Mouse (Mus musculus) stomach, embryonic 15.5 days (tissue): ENCODE results near the gene Aoc1. TPM values are rescaled to one million over a fixed set of nuclear protein-coding genes. Genes with fewer than 3 reads are reported as not detected.
"Not testable (repeated sequence)": the region's sequence is repeated elsewhere in the genome, so short reads cannot be mapped to it uniquely, and the experiment has no call there.

ENCODE experiments used
- ATAC-seq: fragments of 200-750 bp; cut with Nextera tagmentation; 2 replicates; pipeline ENCODE4 v1.8.0; 2017; ENCODE audit warnings: low read depth, moderate number of reproducible peaks, moderate TSS enrichment; ENCODE audit not compliant: insufficient read depth, low FRiP score
- H3K27ac ChIP-seq: fragments of 300-500 bp; sonication (generic); 2 replicates; pipeline ENCODE4 v1.5.1; 2015; ENCODE audit warnings: mild to moderate bottlenecking, inconsistent platforms
- H3K27me3 ChIP-seq: fragments of 300-500 bp; sonication (generic); replicated peaks from 2 replicates; pipeline ENCODE4 v1.6.1; 2015; ENCODE audit warnings: inconsistent platforms
- H3K36me3 ChIP-seq: fragments of 300-500 bp; sonication (generic); 2 replicates; pipeline ENCODE4 v1.6.1; 2015; ENCODE audit warnings: inconsistent platforms
- H3K4me1 ChIP-seq: fragments of 300-500 bp; sonication (generic); 2 replicates; pipeline ENCODE4 v1.6.1; 2015; ENCODE audit warnings: inconsistent platforms
- H3K4me2 ChIP-seq: fragments of 300-500 bp; sonication (generic); 2 replicates; pipeline ENCODE4 v1.6.1; 2015; ENCODE audit warnings: mild to moderate bottlenecking, inconsistent platforms
- H3K4me3 ChIP-seq: fragments of 300-500 bp; sonication (generic); replicated peaks from 2 replicates; pipeline ENCODE4 v1.5.1; 2015; ENCODE audit warnings: inconsistent platforms
- H3K9ac ChIP-seq: fragments of 300-500 bp; sonication (generic); 2 replicates; pipeline ENCODE4 v1.6.1; 2015; ENCODE audit warnings: inconsistent platforms
- H3K9me3 ChIP-seq: fragments of 300-500 bp; sonication (generic); 2 replicates; pipeline ENCODE4 v1.6.1; 2016; ENCODE audit warnings: inconsistent platforms
- WGBS: fragments of 180-500 bp; shearing (Covaris S2); methylation state at CpG from one replicate; pipeline ENCODE4 v1.1.7; 2015; 5-methylcytosine and 5-hydroxymethylcytosine counted together
- polyA plus RNA-seq: library from polyadenylated mRNA; unstranded; fragments of >200 nt; fragmentation: Nextera tagmentation; extraction: Ambion mirVana; gene quantifications from 2 replicates; pipeline ENCODE4 v1.2.1, GENCODE M21; 2015

The Aoc1 gene
- polyA plus RNA-seq, 1 experiment from 2014 or later = 2.3 TPM

GRCm38 (mm10) chr6:48862816-48863215 is 9.9 kb upstream of the Aoc1 start:
- Histone ChIP-seq H3K4me1 (peaks cover 2% of the 10 kb centered on the region; the same call in 1 of the 2 replicates), H3K4me3 (no peak overlapping the region), H3K27me3 (no peaks in the 10 kb centered on the region), H3K9ac (no peak overlapping the region), H3K27ac (no peak overlapping the region), H3K36me3 (no peaks in the 10 kb centered on the region), H3K4me2 (no peak overlapping the region), H3K9me3 (no peaks in the 10 kb centered on the region)
- 75% methylated on average over 4 of the region's 4 CpGs for WGBS
- ATAC-seq = no peak

- H3K9ac ChIP-seq = no peak overlapping the region
- WGBS = 82% methylated on average over 7 of the region's 7 CpGs
These were observed 9.2 kb upstream of the Aoc1 start for GRCm38 (mm10) chr6:48863488-48863887.

GRCm38 (mm10) chr6:48864181-48864580 is 8.5 kb upstream of the Aoc1 start:
- H3K4me1 ChIP-seq = no peaks in the 10 kb centered on the region
- H3K27ac ChIP-seq = no peak overlapping the region
- 53% methylated on average over 3 of the region's 3 CpGs for WGBS
- no peaks in the 10 kb centered on the region for H3K27me3 ChIP-seq
- H3K9me3 ChIP-seq = no peaks in the 10 kb centered on the region
- no peaks in the 10 kb centered on the region for H3K36me3 ChIP-seq
- H3K4me2 ChIP-seq = no peak overlapping the region
- no peak overlapping the region for H3K9ac ChIP-seq
- no peak for ATAC-seq
- H3K4me3 ChIP-seq = no peak overlapping the region

More at GRCm38 (mm10) chr6:48863488-48863887, 9.2 kb upstream of the Aoc1 start:
- ATAC-seq = no peak
- H3K36me3 ChIP-seq = no peaks in the 10 kb centered on the region
- no peaks in the 10 kb centered on the region for H3K9me3 ChIP-seq
- H3K4me1 ChIP-seq = no peaks in the 10 kb centered on the region
- no peak overlapping the region for H3K4me2 ChIP-seq
- no peaks in the 10 kb centered on the region for H3K27me3 ChIP-seq
- H3K27ac ChIP-seq = no peak overlapping the region
- H3K4me3 ChIP-seq = no peak overlapping the region

GRCm38 (mm10) chr6:48864723-48865122 is 8.0 kb upstream of the Aoc1 start:
- Histone ChIP-seq H3K36me3 (no peaks in the 10 kb centered on the region), H3K27ac (no peak overlapping the region), H3K9ac (no peak overlapping the region), H3K9me3 (no peaks in the 10 kb centered on the region), H3K27me3 (no peaks in the 10 kb centered on the region), H3K4me3 (no peak overlapping the region), H3K4me2 (no peak overlapping the region), H3K4me1 (no peaks in the 10 kb centered on the region)
- ATAC-seq = no peak
- 43% methylated on average over 3 of the region's 3 CpGs for WGBS

- no peak overlapping the region for H3K4me2 ChIP-seq
- H3K36me3 ChIP-seq = no peaks in the 10 kb centered on the region
- 85% methylated on average over 1 of the region's 1 CpGs for WGBS
- no peaks in the 10 kb centered on the region for H3K27me3 ChIP-seq
- no peaks in the 10 kb centered on the region for H3K4me1 ChIP-seq
- no peak overlapping the region for H3K9ac ChIP-seq
- H3K4me3 ChIP-seq = no peak overlapping the region
- no peaks in the 10 kb centered on the region for H3K9me3 ChIP-seq
- H3K27ac ChIP-seq = no peak overlapping the region
- ATAC-seq = no peak
These were observed 7.4 kb upstream of the Aoc1 start for GRCm38 (mm10) chr6:48865152-48865745.

- H3K9me3 ChIP-seq, H3K4me3 ChIP-seq, H3K4me2 ChIP-seq, H3K27me3 ChIP-seq, H3K36me3 ChIP-seq, ATAC-seq, H3K4me1 ChIP-seq, H3K27ac ChIP-seq, H3K9ac ChIP-seq: not testable (repeated sequence)
- 30% methylated on average over 1 of the region's 1 CpGs for WGBS
These were observed 6.2 kb upstream of the Aoc1 start for GRCm38 (mm10) chr6:48866355-48866950.

GRCm38 (mm10) chr6:48867158-48867557 is 5.5 kb upstream of the Aoc1 start:
- Histone ChIP-seq H3K27me3 (no peaks in the 10 kb centered on the region), H3K36me3 (no peaks in the 10 kb centered on the region), H3K4me2 (no peak overlapping the region), H3K9me3 (no peaks in the 10 kb centered on the region), H3K27ac (no peak overlapping the region), H3K4me3 (no peak overlapping the region), H3K4me1 (no peaks in the 10 kb centered on the region), H3K9ac (no peak overlapping the region)
- no peak for ATAC-seq
- WGBS = 71% methylated on average over 4 of the region's 4 CpGs

GRCm38 (mm10) chr6:48869774-48870173 is 2.9 kb upstream of the Aoc1 start:
- H3K27me3 ChIP-seq = no peaks in the 10 kb centered on the region
- H3K4me2 ChIP-seq = no peak overlapping the region
- H3K9me3 ChIP-seq = no peaks in the 10 kb centered on the region
- no peak for ATAC-seq
- H3K36me3 ChIP-seq = no peaks in the 10 kb centered on the region
- 65% methylated on average over 2 of the region's 2 CpGs for WGBS
- no peak overlapping the region for H3K27ac ChIP-seq
- H3K4me1 ChIP-seq = no peaks in the 10 kb centered on the region
- H3K9ac ChIP-seq = no peak overlapping the region
- H3K4me3 ChIP-seq = no peak overlapping the region

GRCm38 (mm10) chr6:48874576-48874975 is 1.9 kb downstream of the Aoc1 start:
- Histone ChIP-seq H3K9me3 (no peaks in the 10 kb centered on the region), H3K4me1 (no peaks in the 10 kb centered on the region), H3K4me3 (no peak overlapping the region), H3K27ac (no peak overlapping the region), H3K4me2 (no peak overlapping the region), H3K36me3 (no peaks in the 10 kb centered on the region), H3K27me3 (no peaks in the 10 kb centered on the region), H3K9ac (no peak overlapping the region)
- no peak for ATAC-seq
- 83% methylated on average over 4 of the region's 4 CpGs for WGBS

- H3K4me1 ChIP-seq = no peaks in the 10 kb centered on the region
- no peaks in the 10 kb centered on the region for H3K9me3 ChIP-seq
- no peaks in the 10 kb centered on the region for H3K36me3 ChIP-seq
- no peak overlapping the region for H3K9ac ChIP-seq
- no peaks in the 10 kb centered on the region for H3K27me3 ChIP-seq
- no peak overlapping the region for H3K27ac ChIP-seq
- 81% methylated on average over 6 of the region's 6 CpGs for WGBS
- no peak for ATAC-seq
- H3K4me2 ChIP-seq = no peak overlapping the region
- H3K4me3 ChIP-seq = no peak overlapping the region
These were observed 2.8 kb downstream of the Aoc1 start for GRCm38 (mm10) chr6:48875515-48875914.

- 70% methylated on average over 5 of the region's 5 CpGs for WGBS
- H3K27me3 ChIP-seq = no peaks in the 10 kb centered on the region
- no peak for ATAC-seq
- H3K9me3 ChIP-seq = no peaks in the 10 kb centered on the region
- H3K4me3 ChIP-seq = no peak overlapping the region
- no peaks in the 10 kb centered on the region for H3K36me3 ChIP-seq
- no peak overlapping the region for H3K4me2 ChIP-seq
- H3K4me1 ChIP-seq = no peaks in the 10 kb centered on the region
- no peak overlapping the region for H3K27ac ChIP-seq
- no peak overlapping the region for H3K9ac ChIP-seq
These were observed 3.9 kb downstream of the Aoc1 start for GRCm38 (mm10) chr6:48876510-48877135.

GRCm38 (mm10) chr6:48894203-48894602 is 21.5 kb downstream of the Aoc1 start:
- Histone ChIP-seq H3K4me1 (no peaks in the 10 kb centered on the region), H3K36me3 (no peaks in the 10 kb centered on the region), H3K4me3 (no peak overlapping the region), H3K4me2 (no peak overlapping the region), H3K27me3 (no peaks in the 10 kb centered on the region), H3K27ac (no peak overlapping the region), H3K9me3 (no peaks in the 10 kb centered on the region), H3K9ac (no peak overlapping the region)
- WGBS = 61% methylated on average over 4 of the region's 4 CpGs
- ATAC-seq = no peak
